Mouse (Mus musculus) intestine, embryonic 16.5 days (tissue): ENCODE measurements at regions not wholly inside any gene's neighbourhood (a gene's known extent, or its start where the extent isn't known, plus 50 kb on each side); places are given as distances from the start of the nearest gene placed in this dataset.

Experiments
- ATAC-seq: fragments of 200-750 bp; cut with Nextera tagmentation; 2 replicates; pipeline ENCODE4 v1.8.0; 2017; ENCODE audit warnings: moderate TSS enrichment, moderate library complexity
- H3K27ac ChIP-seq: fragments of 300-500 bp; sonication (generic); 2 replicates; pipeline ENCODE4 v1.5.1; 2014; ENCODE audit warnings: mild to moderate bottlenecking, low read length
- H3K27me3 ChIP-seq: fragments of 300-500 bp; sonication (generic); replicated peaks from 2 replicates; pipeline ENCODE4 v1.6.1; 2014; ENCODE audit warnings: low read length, control low read depth, mixed read lengths; ENCODE audit not compliant: control insufficient read depth, insufficient read depth
- H3K36me3 ChIP-seq: fragments of 300-500 bp; sonication (generic); 2 replicates; pipeline ENCODE4 v1.6.1; 2014; ENCODE audit warnings: low read length, control low read depth; ENCODE audit not compliant: control insufficient read depth, insufficient read depth
- H3K4me1 ChIP-seq: fragments of 300-500 bp; sonication (generic); 2 replicates; pipeline ENCODE4 v1.6.1; 2014; ENCODE audit warnings: low read length, control low read depth, mixed read lengths; ENCODE audit not compliant: control insufficient read depth, insufficient read depth
- H3K4me2 ChIP-seq: fragments of 300-500 bp; sonication (generic); 2 replicates; pipeline ENCODE4 v1.6.1; 2014; ENCODE audit warnings: low read depth, low read length, control low read depth
- H3K4me3 ChIP-seq: fragments of 300-500 bp; sonication (generic); 2 replicates; pipeline ENCODE4 v1.5.1; 2014; ENCODE audit warnings: mild to moderate bottlenecking, low read length
- H3K9ac ChIP-seq: fragments of 300-500 bp; sonication (generic); 2 replicates; pipeline ENCODE4 v1.6.1; 2014; ENCODE audit warnings: low read depth, low read length
- H3K9me3 ChIP-seq: fragments of 300-500 bp; sonication (generic); 2 replicates; pipeline ENCODE4 v1.6.1; 2016; ENCODE audit warnings: low read length, control low read depth; ENCODE audit not compliant: control insufficient read depth
- WGBS: fragments of 180-500 bp; shearing (Covaris S2); extraction: QIAGEN DNeasy Blood & Tissue Kit; methylation state at CpG from one replicate; pipeline ENCODE4 v1.1.7; 2014; 5-methylcytosine and 5-hydroxymethylcytosine counted together

- ATAC-seq, result no peak
- Histone ChIP-seq H3K4me2 (no peak overlapping the region), H3K27me3 (no peaks in the 10 kb centered on the region), H3K9ac (no peak overlapping the region), H3K36me3 (no peaks in the 10 kb centered on the region), H3K27ac (no peak overlapping the region), H3K4me3 (no peak overlapping the region), H3K9me3 (no peaks in the 10 kb centered on the region), H3K4me1 (no peaks in the 10 kb centered on the region)
- 43% methylated on average over 1 of the region's 1 CpGs for WGBS
These were observed 254.9 kb upstream of the Rnaseh2b start for GRCm38 (mm10) chr14:62037514-62037913.

- H3K27me3 ChIP-seq, result no peaks in the 10 kb centered on the region
- no peak overlapping the region for H3K4me3 ChIP-seq
- ATAC-seq, result no peak
- no peak overlapping the region for H3K4me2 ChIP-seq
- no peaks in the 10 kb centered on the region for H3K9me3 ChIP-seq
- WGBS, result 93% methylated on average over 5 of the region's 5 CpGs
- no peaks in the 10 kb centered on the region for H3K4me1 ChIP-seq
- H3K9ac ChIP-seq, result no peak overlapping the region
- H3K36me3 ChIP-seq, result no peaks in the 10 kb centered on the region
- H3K27ac ChIP-seq, result no peak overlapping the region
These were observed 254.5 kb upstream of the Rnaseh2b start for GRCm38 (mm10) chr14:62037917-62038316.

GRCm38 (mm10) chr14:62042305-62043116, 249.9 kb upstream of the Rnaseh2b start:
- Histone ChIP-seq H3K9ac (no peak overlapping the region), H3K27me3 (no peaks in the 10 kb centered on the region), H3K4me2 (no peak overlapping the region), H3K4me1 (no peaks in the 10 kb centered on the region), H3K36me3 (no peaks in the 10 kb centered on the region), H3K9me3 (no peaks in the 10 kb centered on the region), H3K27ac (no peak overlapping the region), H3K4me3 (no peak overlapping the region)
- no peak for ATAC-seq
- 66% methylated on average over 11 of the region's 11 CpGs for WGBS

- no peaks in the 10 kb centered on the region for H3K36me3 ChIP-seq
- H3K4me2 ChIP-seq, result no peak overlapping the region
- ATAC-seq, result no peak
- no peak overlapping the region for H3K4me3 ChIP-seq
- no peaks in the 10 kb centered on the region for H3K9me3 ChIP-seq
- no peaks in the 10 kb centered on the region for H3K27me3 ChIP-seq
- H3K27ac ChIP-seq, result no peak overlapping the region
- no peak overlapping the region for H3K9ac ChIP-seq
- H3K4me1 ChIP-seq, result no peaks in the 10 kb centered on the region
- 93% methylated on average over 4 of the region's 4 CpGs for WGBS
These were observed 249.3 kb upstream of the Rnaseh2b start for GRCm38 (mm10) chr14:62043117-62043422.

GRCm38 (mm10) chr14:62050941-62051340, 241.4 kb upstream of the Rnaseh2b start:
- ATAC-seq, result no peak
- 92% methylated on average over 6 of the region's 6 CpGs for WGBS
- H3K4me1 ChIP-seq, result no peaks in the 10 kb centered on the region
- no peak overlapping the region for H3K4me2 ChIP-seq
- no peak overlapping the region for H3K4me3 ChIP-seq
- no peaks in the 10 kb centered on the region for H3K27me3 ChIP-seq
- no peaks in the 10 kb centered on the region for H3K9me3 ChIP-seq
- H3K27ac ChIP-seq, result no peak overlapping the region
- no peak overlapping the region for H3K9ac ChIP-seq
- H3K36me3 ChIP-seq, result no peaks in the 10 kb centered on the region

- Histone ChIP-seq H3K4me3 (no peak overlapping the region), H3K27me3 (no peaks in the 10 kb centered on the region), H3K9me3 (no peaks in the 10 kb centered on the region), H3K36me3 (no peaks in the 10 kb centered on the region), H3K4me1 (no peaks in the 10 kb centered on the region), H3K4me2 (no peak overlapping the region), H3K27ac (no peak overlapping the region), H3K9ac (no peak overlapping the region)
- 22% methylated on average over 1 of the region's 1 CpGs for WGBS
- no peak for ATAC-seq
These were observed 240.5 kb upstream of the Rnaseh2b start for GRCm38 (mm10) chr14:62051923-62052322.

GRCm38 (mm10) chr14:62053004-62053403, 239.4 kb upstream of the Rnaseh2b start:
- no peaks in the 10 kb centered on the region for H3K4me1 ChIP-seq
- no peaks in the 10 kb centered on the region for H3K36me3 ChIP-seq
- no peak overlapping the region for H3K4me3 ChIP-seq
- WGBS, result 71% methylated on average over 6 of the region's 6 CpGs
- H3K9ac ChIP-seq, result no peak overlapping the region
- no peak overlapping the region for H3K4me2 ChIP-seq
- H3K9me3 ChIP-seq, result no peaks in the 10 kb centered on the region
- no peaks in the 10 kb centered on the region for H3K27me3 ChIP-seq
- H3K27ac ChIP-seq, result no peak overlapping the region
- ATAC-seq, result no peak

- no peak overlapping the region for H3K9ac ChIP-seq
- no peaks in the 10 kb centered on the region for H3K36me3 ChIP-seq
- 86% methylated on average over 4 of the region's 4 CpGs for WGBS
- H3K9me3 ChIP-seq, result no peaks in the 10 kb centered on the region
- H3K4me1 ChIP-seq, result no peaks in the 10 kb centered on the region
- H3K27me3 ChIP-seq, result no peaks in the 10 kb centered on the region
- no peak for ATAC-seq
- H3K4me3 ChIP-seq, result no peak overlapping the region
- H3K27ac ChIP-seq, result no peak overlapping the region
- H3K4me2 ChIP-seq, result no peak overlapping the region
These were observed 235.3 kb upstream of the Rnaseh2b start for GRCm38 (mm10) chr14:62057096-62057495.

GRCm38 (mm10) chr14:62058100-62058499, 234.3 kb upstream of the Rnaseh2b start:
- H3K9ac ChIP-seq, result no peak overlapping the region

GRCm38 (mm10) chr14:62071140-62071539, 221.2 kb upstream of the Rnaseh2b start:
- Histone ChIP-seq H3K27me3 (no peaks in the 10 kb centered on the region), H3K27ac (no peak overlapping the region), H3K36me3 (no peaks in the 10 kb centered on the region), H3K4me1 (no peaks in the 10 kb centered on the region), H3K9ac (no peak overlapping the region), H3K9me3 (no peaks in the 10 kb centered on the region), H3K4me2 (no peak overlapping the region), H3K4me3 (no peak overlapping the region)
- no peak for ATAC-seq
- WGBS, result 88% methylated on average over 6 of the region's 6 CpGs

More at GRCm38 (mm10) chr14:62058100-62058499, 234.3 kb upstream of the Rnaseh2b start:
- no peak overlapping the region for H3K4me2 ChIP-seq
- 92% methylated on average over 1 of the region's 1 CpGs for WGBS
- H3K36me3 ChIP-seq, result no peaks in the 10 kb centered on the region
- no peak overlapping the region for H3K27ac ChIP-seq
- H3K27me3 ChIP-seq, result no peaks in the 10 kb centered on the region
- no peaks in the 10 kb centered on the region for H3K9me3 ChIP-seq
- no peak overlapping the region for H3K4me3 ChIP-seq
- no peak for ATAC-seq
- H3K4me1 ChIP-seq, result no peaks in the 10 kb centered on the region
